Mouse (Mus musculus) MEL (cell line): ENCODE measurements around the gene Cotl1. TPM values are rescaled to one million over a fixed set of nuclear protein-coding genes. Genes with fewer than 3 reads are reported as not detected.

Experiments
- DNase-seq: peaks from one replicate; pipeline ENCODE4 v3.0.0; 2011; ENCODE audit warnings: low read depth, low spot score
- H3K27ac ChIP-seq: 2 replicates; pipeline ENCODE4 v1.5.1; 2012; ENCODE audit warnings: low read depth, mild to moderate bottlenecking, control low read depth, low read length, moderate library complexity; ENCODE audit not compliant: control insufficient read depth
- H3K27me3 ChIP-seq, 2 experiments: fragments of 150-350 bp in 1 of 2; sonication (generic) in 1 of 2; 2 replicates each; pipeline ENCODE4 v1.6.1; 2012; ENCODE audit warnings: low read length in 2 of 2, mild to moderate bottlenecking in 2 of 2, improper control_type of control experiment in 1 of 2, moderate library complexity in 1 of 2; ENCODE audit not compliant: insufficient read depth in 2 of 2, control insufficient read depth in 1 of 2
- H3K36me3 ChIP-seq, 2 experiments: 2 replicates each; pipeline ENCODE4 v1.6.1; 2012 to 2014; ENCODE audit warnings: low read length in 2 of 2, improper control_type of control experiment in 1 of 2, inconsistent platforms in 1 of 2, mild to moderate bottlenecking in 1 of 2; ENCODE audit not compliant: insufficient read depth in 2 of 2, control insufficient read depth in 1 of 2
- H3K4me1 ChIP-seq, 2 experiments: fragments of 150-350 bp in 1 of 2; sonication (generic) in 1 of 2; 2 replicates each; pipeline ENCODE4 v1.6.1; 2012; ENCODE audit warnings: low read length in 2 of 2, improper control_type of control experiment in 1 of 2, mild to moderate bottlenecking in 1 of 2; ENCODE audit not compliant: insufficient read depth in 2 of 2, control insufficient read depth in 1 of 2
- H3K4me3 ChIP-seq, 2 experiments: fragments of 150-350 bp in 1 of 2; sonication (generic) in 1 of 2; 2 replicates each; pipeline ENCODE4 v1.5.1; 2012; ENCODE audit warnings: low read depth in 2 of 2, low read length in 2 of 2, mild to moderate bottlenecking in 2 of 2, moderate library complexity in 2 of 2, control low read depth in 1 of 2, improper control_type of control experiment in 1 of 2; ENCODE audit not compliant: control insufficient read depth in 1 of 2, insufficient read depth in 1 of 2
- H3K79me2 ChIP-seq: 2 replicates; pipeline ENCODE4 v1.6.1; 2012; ENCODE audit warnings: mild to moderate bottlenecking, low read length, moderate library complexity; ENCODE audit not compliant: control insufficient read depth, poor library complexity, insufficient read depth
- H3K9ac ChIP-seq: 2 replicates; pipeline ENCODE4 v1.6.1; 2012; ENCODE audit warnings: low read depth, mild to moderate bottlenecking, control low read depth, low read length, moderate library complexity; ENCODE audit not compliant: control insufficient read depth, poor library complexity, severe bottlenecking
- H3K9me3 ChIP-seq: fragments of 150-350 bp; sonication (generic); replicated peaks from 2 replicates; pipeline ENCODE4 v1.6.1; 2012; ENCODE audit warnings: mild to moderate bottlenecking, low read length, improper control_type of control experiment, moderate library complexity; ENCODE audit not compliant: insufficient read depth
- BHLHE40 ChIP-seq: IDR thresholded peaks from 2 replicates; pipeline ENCODE4 v1.6.1; 2012; ENCODE audit warnings: low read depth, mild to moderate bottlenecking, inconsistent platforms, low read length, improper control_type of control experiment, borderline replicate concordance
- CHD1 ChIP-seq: IDR thresholded peaks from 2 replicates; pipeline ENCODE4 v1.6.1; 2012; ENCODE audit warnings: low read depth, mild to moderate bottlenecking, inconsistent platforms, low read length, improper control_type of control experiment
- CHD2 ChIP-seq: IDR thresholded peaks from 2 replicates; pipeline ENCODE4 v1.6.1; 2011; ENCODE audit warnings: low read length, improper control_type of control experiment
- CTCF ChIP-seq, 3 experiments: IDR thresholded peaks in 2 of 3; conservative IDR thresholded peaks in 1 of 3; 2 replicates each; pipeline ENCODE4 v1.5.1; 2011 to 2012; ENCODE audit warnings: low read length in 3 of 3, low read depth in 2 of 3, mild to moderate bottlenecking in 2 of 3, improper control_type of control experiment in 1 of 3, inconsistent platforms in 1 of 3, mixed read lengths in 1 of 3, moderate library complexity in 1 of 3; ENCODE audit not compliant: control insufficient read depth in 1 of 3, insufficient read depth in 1 of 3, poor library complexity in 1 of 3, severe bottlenecking in 1 of 3
- E2F4 ChIP-seq: IDR thresholded peaks from 2 replicates; pipeline ENCODE4 v1.6.1; 2011; ENCODE audit warnings: low read depth, low read length, improper control_type of control experiment, borderline replicate concordance
- ELF1 ChIP-seq: IDR thresholded peaks from 2 replicates; pipeline ENCODE4 v1.6.1; 2014; ENCODE audit warnings: low read depth, mild to moderate bottlenecking, inconsistent platforms, low read length, improper control_type of control experiment, moderate library complexity
- EP300 ChIP-seq, 2 experiments: IDR thresholded peaks; 2 replicates each; pipeline ENCODE4 v1.6.1; 2011; ENCODE audit warnings: improper control_type of control experiment in 2 of 2, low read length in 2 of 2, low read depth in 1 of 2, mild to moderate bottlenecking in 1 of 2
- ETS1 ChIP-seq: IDR thresholded peaks from 2 replicates; pipeline ENCODE4 v1.6.1; 2012; ENCODE audit warnings: low read depth, mild to moderate bottlenecking, inconsistent platforms, low read length, improper control_type of control experiment, moderate library complexity
- GABPA ChIP-seq: IDR thresholded peaks from 2 replicates; pipeline ENCODE4 v1.6.1; 2012; ENCODE audit warnings: low read depth, mild to moderate bottlenecking, inconsistent platforms, low read length, improper control_type of control experiment, moderate library complexity
- GATA1 ChIP-seq: IDR thresholded peaks from 2 replicates; pipeline ENCODE4 v1.6.1; 2011; ENCODE audit warnings: low read depth, low read length, improper control_type of control experiment
- HCFC1 ChIP-seq: IDR thresholded peaks from 2 replicates; pipeline ENCODE4 v1.6.1; 2012; ENCODE audit warnings: low read depth, mild to moderate bottlenecking, inconsistent platforms, low read length, improper control_type of control experiment, moderate library complexity
- MAFK ChIP-seq: IDR thresholded peaks from 2 replicates; pipeline ENCODE4 v1.6.1; 2011; ENCODE audit warnings: low read depth, mild to moderate bottlenecking, low read length, improper control_type of control experiment, borderline replicate concordance
- MAX ChIP-seq: IDR thresholded peaks from 2 replicates; pipeline ENCODE4 v1.6.1; 2011; ENCODE audit warnings: low read length, improper control_type of control experiment
- MAZ ChIP-seq: IDR thresholded peaks from 2 replicates; pipeline ENCODE4 v1.6.1; 2012; ENCODE audit warnings: low read depth, mild to moderate bottlenecking, inconsistent platforms, low read length, improper control_type of control experiment
- MEF2A ChIP-seq: IDR thresholded peaks from 2 replicates; pipeline ENCODE4 v1.6.1; 2014; ENCODE audit warnings: low read depth, mild to moderate bottlenecking, inconsistent platforms, low read length, improper control_type of control experiment; ENCODE audit not compliant: poor library complexity, insufficient replicate concordance, severe bottlenecking; ENCODE audit errors: extremely low read depth
- MXI1 ChIP-seq: IDR thresholded peaks from 2 replicates; pipeline ENCODE4 v1.6.1; 2011; ENCODE audit warnings: mild to moderate bottlenecking, low read depth, low read length, improper control_type of control experiment
- MYB ChIP-seq: IDR thresholded peaks from 2 replicates; pipeline ENCODE4 v1.6.1; 2011; ENCODE audit warnings: mild to moderate bottlenecking, low read depth, low read length, improper control_type of control experiment
- MYC ChIP-seq: IDR thresholded peaks from 2 replicates; pipeline ENCODE4 v1.6.1; 2011; ENCODE audit warnings: low read depth, mild to moderate bottlenecking, low read length, improper control_type of control experiment, moderate library complexity
- NELFE ChIP-seq: IDR thresholded peaks from 2 replicates; pipeline ENCODE4 v1.6.1; 2011; ENCODE audit warnings: low read depth, low read length, improper control_type of control experiment
- NRF1 ChIP-seq: IDR thresholded peaks from 2 replicates; pipeline ENCODE4 v1.6.1; 2014; ENCODE audit warnings: low read depth, mild to moderate bottlenecking, inconsistent platforms, low read length, improper control_type of control experiment, moderate library complexity; ENCODE audit not compliant: poor library complexity, insufficient read depth, severe bottlenecking
- POLR2A ChIP-seq, 2 experiments: IDR thresholded peaks; 2 replicates each; pipeline ENCODE4 v1.6.1; 2011 to 2012; ENCODE audit warnings: low read length in 2 of 2, mild to moderate bottlenecking in 2 of 2, control low read depth in 1 of 2, improper control_type of control experiment in 1 of 2, low read depth in 1 of 2, moderate library complexity in 1 of 2; ENCODE audit not compliant: control insufficient read depth in 1 of 2, insufficient read depth in 1 of 2, poor library complexity in 1 of 2
- POLR2AphosphoS2 ChIP-seq: IDR thresholded peaks from 2 replicates; pipeline ENCODE4 v1.6.1; 2011; ENCODE audit warnings: low read length, improper control_type of control experiment
- POLR2AphosphoS5 ChIP-seq: IDR thresholded peaks from 2 replicates; pipeline ENCODE4 v1.6.1; 2012; ENCODE audit warnings: low read depth, borderline replicate concordance, mild to moderate bottlenecking, inconsistent platforms, low read length, moderate library complexity, mixed read lengths
- RAD21 ChIP-seq: IDR thresholded peaks from 2 replicates; pipeline ENCODE4 v1.6.1; 2011; ENCODE audit warnings: mild to moderate bottlenecking, low read depth, low read length, improper control_type of control experiment
- RCOR1 ChIP-seq: IDR thresholded peaks from 2 replicates; pipeline ENCODE4 v1.6.1; 2012; ENCODE audit warnings: low read depth, mild to moderate bottlenecking, inconsistent platforms, low read length, improper control_type of control experiment
- SIN3A ChIP-seq: IDR thresholded peaks from 2 replicates; pipeline ENCODE4 v1.6.1; 2012; ENCODE audit warnings: low read length, improper control_type of control experiment, inconsistent platforms
- SMC3 ChIP-seq: IDR thresholded peaks from 2 replicates; pipeline ENCODE4 v1.6.1; 2011; ENCODE audit warnings: low read depth, low read length, improper control_type of control experiment
- TAL1 ChIP-seq: IDR thresholded peaks from 2 replicates; pipeline ENCODE4 v1.6.1; 2012; ENCODE audit warnings: mild to moderate bottlenecking, inconsistent platforms, low read length, moderate library complexity, mixed read lengths
- TBP ChIP-seq: IDR thresholded peaks from 2 replicates; pipeline ENCODE4 v1.8.0; 2011; ENCODE audit warnings: low read depth, low read length, improper control_type of control experiment
- TCF12 ChIP-seq: IDR thresholded peaks from 2 replicates; pipeline ENCODE4 v1.6.1; 2014; ENCODE audit warnings: low read depth, mild to moderate bottlenecking, inconsistent platforms, low read length, improper control_type of control experiment, moderate library complexity
- UBTF ChIP-seq: IDR thresholded peaks from 2 replicates; pipeline ENCODE4 v1.6.1; 2012; ENCODE audit warnings: low read depth, mild to moderate bottlenecking, inconsistent platforms, low read length, improper control_type of control experiment, moderate library complexity, borderline replicate concordance; ENCODE audit not compliant: insufficient read depth
- USF1 ChIP-seq: IDR thresholded peaks from 2 replicates; pipeline ENCODE4 v1.6.1; 2014; ENCODE audit warnings: low read depth, mild to moderate bottlenecking, inconsistent platforms, low read length, improper control_type of control experiment, moderate library complexity
- USF2 ChIP-seq, 2 experiments: IDR thresholded peaks; 2 replicates each; pipeline ENCODE4 v1.6.1; 2011 to 2012; ENCODE audit warnings: improper control_type of control experiment in 2 of 2, low read length in 2 of 2, borderline replicate concordance in 1 of 2, inconsistent platforms in 1 of 2, low read depth in 1 of 2, mild to moderate bottlenecking in 1 of 2; ENCODE audit not compliant: insufficient read depth in 1 of 2
- ZC3H11A ChIP-seq: IDR thresholded peaks from 2 replicates; pipeline ENCODE4 v1.6.1; 2012; ENCODE audit warnings: low read depth, mild to moderate bottlenecking, inconsistent platforms, low read length, improper control_type of control experiment
- ZKSCAN1 ChIP-seq: IDR thresholded peaks from 2 replicates; pipeline ENCODE4 v1.6.1; 2012; ENCODE audit warnings: low read depth, mild to moderate bottlenecking, inconsistent platforms, low read length, improper control_type of control experiment, moderate library complexity
- ZMIZ1 ChIP-seq: IDR thresholded peaks from 2 replicates; pipeline ENCODE4 v1.6.1; 2012; ENCODE audit warnings: low read depth, mild to moderate bottlenecking, inconsistent platforms, low read length, improper control_type of control experiment, moderate library complexity
- ZNF384 ChIP-seq: IDR thresholded peaks from 2 replicates; pipeline ENCODE4 v1.6.1; 2012; ENCODE audit warnings: low read depth, mild to moderate bottlenecking, inconsistent platforms, low read length, improper control_type of control experiment
- polyA plus RNA-seq, 2 experiments: library from polyadenylated mRNA; stranded (reverse) in 1 of 2; unstranded in 1 of 2; fragments of >175 nt in 1 of 2; fragments of >200 nt in 1 of 2; gene quantifications; 2 replicates each; pipeline versions ENCODE4 v1.2.1 to v1.2.4; 2012; ENCODE audit warnings: low replicate concordance in 2 of 2, low read depth in 1 of 2; ENCODE audit not compliant: insufficient read length in 2 of 2, insufficient read depth in 1 of 2, missing spikeins in 1 of 2
- total RNA-seq: library from RNA; depleted of rRNA; stranded (reverse); fragments of 300-350 nt; gene quantifications from 2 replicates; pipeline ENCODE4 v1.2.3, GENCODE M21; 2012

The Cotl1 gene
- total and polyA plus RNA-seq, 3 experiments: 70.3 to 114 TPM; not detected in 1

DNA sequence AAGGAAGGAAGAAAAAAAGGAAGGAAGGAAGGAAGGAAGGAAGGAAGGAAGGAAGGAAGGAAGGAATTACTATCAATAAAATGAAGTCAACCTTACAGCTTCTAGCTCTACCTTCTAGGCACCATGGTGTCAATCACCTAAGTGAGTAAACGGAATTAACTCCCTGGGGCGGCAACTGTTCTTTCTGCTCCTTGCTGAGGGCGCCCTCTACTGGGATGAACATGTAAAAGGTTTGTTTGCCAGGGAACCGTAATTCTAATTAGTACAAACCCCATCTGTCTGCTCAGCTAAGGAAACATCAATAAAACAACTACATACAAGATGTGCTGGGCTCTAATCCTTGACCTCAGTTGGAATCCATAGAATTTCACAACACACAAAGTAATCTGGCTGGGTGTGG is 3.1 kb upstream of the Cotl1 start:
- DNase-seq: peak; percentile 90
- H3K4me1 ChIP-seq: peaks cover 6 to 11% of the 10 kb centered on the region in 2 experiments; a peak in 3 of 4 replicates
- H3K36me3 ChIP-seq: peaks cover 0 to 4% of the 10 kb centered on the region in 2 experiments; a peak in 2 of 4 replicates
- H3K4me3 ChIP-seq: no peak overlapping the region
- peaks cover 1% of the 10 kb centered on the region; the same call in 1 of the 2 replicates for H3K79me2 ChIP-seq
- H3K27me3 ChIP-seq: peaks cover 8 to 12% of the 10 kb centered on the region in 2 experiments
- no peaks in the 10 kb centered on the region for H3K9me3 ChIP-seq
- no peak overlapping the region for H3K27ac ChIP-seq
- no peak overlapping the region for H3K9ac ChIP-seq
- TF ChIP-seq UBTF: no peak
- peak; percentile 69 for TF ChIP-seq SIN3A
- no peak for TF ChIP-seq ZKSCAN1
- peak in 1 of 2 experiments; percentile 46; a peak in 2 of 4 replicates for TF ChIP-seq EP300 (IDR thresholded peaks at IDR 0.05; ENCODE audit: low read depth in 1 of 2, low read length in 2 of 2)
- TF ChIP-seq GABPA: no peak
- TF ChIP-seq ZNF384: no peak
- peak; percentile 33; the same call in 1 of the 2 replicates for TF ChIP-seq BHLHE40
- no peak for TF ChIP-seq USF1
- no peak for TF ChIP-seq ELF1
- TF ChIP-seq NRF1: no peak
- peak; percentile 69 to 98 (median 80) for TF ChIP-seq CTCF (IDR thresholded peaks at IDR 0.05 in 2 of 3, conservative IDR thresholded peaks at IDR 0.05 in 1 of 3; ENCODE audit: control insufficient read depth in 1 of 3, insufficient read depth in 1 of 3, low read depth in 2 of 3, low read length in 3 of 3, poor library complexity in 1 of 3, severe bottlenecking in 1 of 3)
- TF ChIP-seq TAL1: no peak
- no peak for TF ChIP-seq MEF2A
- TF ChIP-seq RAD21: peak; percentile 99
- no peak for TF ChIP-seq CHD2
- no peak for TF ChIP-seq TBP
- TF ChIP-seq SMC3: peak; percentile 98
- no peak for TF ChIP-seq NELFE
- TF ChIP-seq MAZ: 0 out of 2 replicates have a peak, but pooled peaks have one; percentile 74
- no peak for TF ChIP-seq CHD1
- no peak for TF ChIP-seq HCFC1
- TF ChIP-seq POLR2AphosphoS5: no peak
- peak; percentile 99 for TF ChIP-seq ZC3H11A
- TF ChIP-seq E2F4: no peak
- TF ChIP-seq MYB: no peak
- TF ChIP-seq ETS1: 0 out of 2 replicates have a peak, but pooled peaks have one; percentile 22
- no peak for TF ChIP-seq MAX
- TF ChIP-seq MAFK: no peak
- no peak for TF ChIP-seq POLR2AphosphoS2
- no peak for TF ChIP-seq ZMIZ1
- 0 out of 2 replicates have a peak, but pooled peaks have one; percentile 38 for TF ChIP-seq MYC
- 0 out of 2 replicates have a peak, but pooled peaks have one; percentile 13 for TF ChIP-seq TCF12
- no peak for TF ChIP-seq GATA1
- TF ChIP-seq MXI1: no peak
- no peak for TF ChIP-seq POLR2A (IDR thresholded peaks at IDR 0.05; ENCODE audit: control insufficient read depth in 1 of 2, insufficient read depth in 1 of 2, low read depth in 1 of 2, low read length in 2 of 2, poor library complexity in 1 of 2)
- no peak for TF ChIP-seq USF2 (IDR thresholded peaks at IDR 0.05; ENCODE audit: borderline replicate concordance in 1 of 2, insufficient read depth in 1 of 2, low read depth in 1 of 2, low read length in 2 of 2)
- no peak for TF ChIP-seq RCOR1
